Mouse (Mus musculus) liver, embryonic 14.5 days (tissue): ENCODE data around the gene Sema7a.

Source experiments
- CTCF ChIP-seq: IDR thresholded peaks from 2 replicates; pipeline ENCODE4 v1.5.1; 2016; ENCODE audit warnings: antibody characterized with exemption, low read depth, control low read depth
- EP300 ChIP-seq: IDR thresholded peaks from 2 replicates; pipeline ENCODE4 v1.6.1; 2016; ENCODE audit warnings: antibody characterized with exemption, low read depth

GRCm38 (mm10) chr9:57948333-57948931, 8.5 kb downstream of the Sema7a start:
- TF ChIP-seq CTCF (no peak), EP300 (no peak)
